Mouse (Mus musculus) cerebellum, postnatal 14 days (tissue): ENCODE results near the gene Catsperg2.
A peak's percentile ranks its signal among the peaks of the same experiment; 100 is the strongest.
"Not testable (repeated sequence)": the region's sequence is repeated elsewhere in the genome, so short reads cannot be mapped to it uniquely, and the experiment has no call there.

Experiments used
- DNase-seq, 2 experiments: peaks; one replicate each; pipeline ENCODE4 v3.0.0; 2021; ENCODE audit warnings: mixed read lengths in 2 of 2

Gene Catsperg2

GRCm38 (mm10) chr7:29726860-29727259 lies at the start of gene Catsperg2:
Gene Catsperg2 (minus strand): TSS chr7:29727032.
- DNase-seq = not testable (repeated sequence)

DNA sequence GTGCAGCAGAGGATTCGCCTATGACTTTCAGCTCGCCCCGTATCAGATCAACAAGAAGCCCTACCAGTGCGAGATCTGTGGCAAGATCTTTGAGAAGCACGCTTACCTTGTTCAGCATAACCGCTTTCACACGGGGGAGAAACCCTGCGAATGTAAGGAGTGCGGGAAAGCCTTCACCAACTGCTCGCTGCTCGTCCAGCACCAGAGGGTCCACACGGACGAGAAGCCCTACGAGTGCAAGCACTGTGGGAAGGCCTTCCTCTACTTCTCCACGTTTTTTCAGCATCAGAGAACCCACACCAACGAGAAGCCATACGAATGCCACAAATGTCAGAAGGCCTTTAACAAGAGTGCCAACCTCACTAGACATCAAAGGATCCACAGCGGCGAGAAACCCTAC lies 49.7 kb upstream of the Catsperg2 start:
- DNase-seq = no peak

GRCm38 (mm10) chr7:29774371-29774770 lies 47.5 kb upstream of the Catsperg2 start:
- DNase-seq = no peak

- DNase-seq = no peak
Measured at GRCm38 (mm10) chr7:29773503-29773902, 46.7 kb upstream of the Catsperg2 start.

DNA sequence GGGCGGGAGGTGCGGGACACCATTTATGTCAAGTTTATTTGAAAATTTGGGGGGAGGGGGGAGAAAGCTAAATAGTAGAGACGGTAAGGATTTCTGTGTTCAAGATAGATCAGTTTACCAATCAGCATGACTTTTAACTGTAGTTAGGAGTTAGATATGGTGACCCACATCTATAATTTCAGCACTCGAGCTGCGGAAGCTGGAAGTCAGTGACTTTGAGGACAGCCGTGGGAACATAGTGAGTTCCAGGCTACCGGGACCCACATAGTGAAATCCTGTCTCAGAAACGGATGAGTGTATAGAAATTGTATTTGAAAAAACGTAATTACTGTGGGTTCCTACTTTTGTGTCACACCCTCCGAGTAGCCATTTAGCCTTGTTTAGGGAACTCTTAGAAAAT lies 42.1 kb upstream of the Catsperg2 start:
- no peak for DNase-seq

- DNase-seq = peak; percentile 83 to 90
Measured at GRCm38 (mm10) chr7:29768090-29768900, 41.5 kb upstream of the Catsperg2 start, which contains the start of gene Zfp84. Gene Zfp84 (plus strand): TSS chr7:29768552.

- DNase-seq = peak; percentile 87 to 92
Measured at GRCm38 (mm10) chr7:29767058-29767686, 40.3 kb upstream of the Catsperg2 start.

- no peak for DNase-seq
Measured at GRCm38 (mm10) chr7:29764702-29765101, 37.9 kb upstream of the Catsperg2 start.

GRCm38 (mm10) chr7:29760476-29760875 lies 33.6 kb upstream of the Catsperg2 start:
- no peak for DNase-seq

DNA sequence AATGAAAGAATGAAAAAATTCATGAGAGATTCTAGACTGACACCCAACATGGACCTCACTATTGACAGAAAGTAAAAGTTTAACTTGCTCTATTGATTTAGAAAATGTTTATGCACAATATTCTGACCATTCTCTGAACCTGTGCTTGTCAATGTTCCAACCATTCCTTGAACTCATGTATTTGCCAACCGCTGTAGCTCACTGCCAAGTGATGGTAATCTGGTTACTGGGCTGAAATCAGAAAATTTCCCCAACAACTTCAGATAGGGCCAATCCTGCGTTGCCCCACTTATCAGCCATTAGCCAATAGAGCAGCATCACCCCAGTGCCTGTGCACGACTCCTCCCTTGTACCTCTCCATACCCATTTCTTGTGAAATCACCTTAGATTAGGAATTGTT lies 15.4 kb upstream of the Catsperg2 start:
- DNase-seq = no peak

- DNase-seq = no peak
Measured at GRCm38 (mm10) chr7:29728055-29728454, 1.2 kb upstream of the Catsperg2 start.

DNA sequence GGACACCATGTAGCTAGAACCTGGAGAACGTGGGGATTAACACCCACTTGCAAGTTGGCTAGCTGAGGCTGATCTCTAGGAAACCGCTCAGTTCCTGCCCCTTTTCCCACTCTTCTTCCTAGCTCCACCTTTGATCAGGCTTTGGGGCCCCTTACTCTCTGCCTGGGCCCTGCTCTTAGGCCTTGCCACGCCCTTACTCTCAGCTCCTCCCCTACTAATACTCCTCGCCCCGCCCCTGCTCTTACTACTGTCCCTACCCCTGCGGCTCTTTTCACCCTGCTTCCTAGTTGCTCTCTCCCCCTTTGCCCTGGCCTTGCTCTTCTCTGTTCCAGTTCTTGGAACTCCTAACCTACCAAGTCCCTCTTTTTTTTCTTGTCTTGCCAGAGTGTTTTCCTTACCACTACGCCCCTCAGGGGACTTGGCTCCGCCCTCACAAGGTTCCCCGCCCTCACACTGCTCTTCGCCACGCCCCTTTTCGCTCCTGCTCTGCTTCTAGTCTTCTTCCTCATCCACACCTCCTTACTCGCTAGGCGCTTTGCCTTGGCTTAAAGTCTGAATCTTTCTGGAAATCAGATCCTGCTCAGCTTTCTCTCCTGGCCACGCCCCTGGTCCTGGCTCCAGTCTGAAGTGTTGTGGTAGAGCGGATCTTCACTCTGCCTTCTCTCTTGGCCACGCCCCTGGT lies 1.2 kb downstream of the Catsperg2 start:
- DNase-seq = not testable (repeated sequence)

- DNase-seq = not testable (repeated sequence)
Measured at GRCm38 (mm10) chr7:29708891-29709290, 17.9 kb downstream of the Catsperg2 start.

GRCm38 (mm10) chr7:29695231-29695630 lies 31.6 kb downstream of the Catsperg2 start:
- DNase-seq = not testable (repeated sequence)

DNA sequence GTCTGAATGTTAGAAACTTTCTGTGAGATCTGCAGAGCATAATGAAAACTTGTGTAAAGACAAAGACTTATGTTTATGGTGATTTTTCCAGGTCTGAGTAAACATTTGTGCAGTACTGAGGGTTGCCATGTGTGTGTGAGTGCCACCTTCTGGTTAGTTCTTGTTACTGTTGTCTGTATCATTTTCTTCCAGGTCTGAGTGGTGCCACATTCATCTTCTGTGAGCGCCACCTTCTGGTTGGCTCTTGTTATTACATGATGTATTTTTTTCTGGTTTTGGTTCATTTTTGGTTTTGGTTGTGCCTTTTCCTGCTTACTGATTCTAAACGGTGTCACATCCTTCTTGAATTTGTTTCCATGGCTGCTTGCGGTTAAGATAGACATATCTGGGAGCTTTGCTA lies 45.0 kb downstream of the Catsperg2 start:
- peak; percentile 17 to 19 for DNase-seq
